Mouse (Mus musculus) thymus, adult 2 months (tissue): ENCODE results near the gene Disc1.
A peak's percentile ranks its signal among the peaks of the same experiment; 100 is the strongest.

Source experiments
- CTCF ChIP-seq: fragments of 200-500 bp; IDR thresholded peaks from 2 replicates; pipeline ENCODE4 v1.5.1; 2012; ENCODE audit warnings: mild to moderate bottlenecking, control low read depth, low read length, moderate library complexity, borderline replicate concordance; ENCODE audit not compliant: control insufficient read depth, poor library complexity, insufficient read depth; ENCODE audit errors: extremely low read depth
- POLR2A ChIP-seq: fragments of 200-500 bp; IDR thresholded peaks from 2 replicates; pipeline ENCODE4 v1.6.1; 2012; ENCODE audit warnings: mild to moderate bottlenecking, low read length, control low read depth, moderate library complexity; ENCODE audit not compliant: control insufficient read depth, poor library complexity, insufficient read depth; ENCODE audit errors: extremely low read depth

GRCm38 (mm10) chr8:125052026-125052425 is 2.0 kb upstream of the Disc1 start:
- TF ChIP-seq CTCF (peak; percentile 85), POLR2A (no peak)
